Mouse (Mus musculus): ENCODE data around the gene Aff3.

The Aff3 gene

GRCm38 (mm10) chr1:38390235-38390885, 274.4 kb downstream of the Aff3 start:
- DNase-seq (ENCODE audit: low spot score): no peak

GRCm38 (mm10) chr1:38389576-38389975, 275.2 kb downstream of the Aff3 start:
- DNase-seq (ENCODE audit: low spot score): no peak

- DNase-seq (ENCODE audit: low spot score): no peak
Observed at GRCm38 (mm10) chr1:38388466-38388865, 276.3 kb downstream of the Aff3 start.

GRCm38 (mm10) chr1:38387438-38387837, 277.3 kb downstream of the Aff3 start:
- DNase-seq (ENCODE audit: low spot score): no peak

- DNase-seq (ENCODE audit: low spot score): no peak
Observed at GRCm38 (mm10) chr1:38384457-38385121, 280.2 kb downstream of the Aff3 start.

GRCm38 (mm10) chr1:38384010-38384409, 280.7 kb downstream of the Aff3 start:
- DNase-seq (ENCODE audit: low spot score): no peak

- DNase-seq (ENCODE audit: low spot score): no peak
Observed at GRCm38 (mm10) chr1:38382683-38383082, 282.1 kb downstream of the Aff3 start.

GRCm38 (mm10) chr1:38377930-38378329, 286.8 kb downstream of the Aff3 start:
- no peak for DNase-seq (ENCODE audit: low spot score)

- no peak for DNase-seq (ENCODE audit: low spot score)
Observed at GRCm38 (mm10) chr1:38369166-38369565, 295.6 kb downstream of the Aff3 start.

GRCm38 (mm10) chr1:38368081-38368689, 296.6 kb downstream of the Aff3 start:
- no peak for DNase-seq (ENCODE audit: low spot score)

GRCm38 (mm10) chr1:38367404-38368080, 297.2 kb downstream of the Aff3 start:
- DNase-seq (ENCODE audit: low spot score): no peak

- no peak for DNase-seq (ENCODE audit: low spot score)
Observed at GRCm38 (mm10) chr1:38363856-38364255, 300.9 kb downstream of the Aff3 start.

GRCm38 (mm10) chr1:38362275-38362674, 302.5 kb downstream of the Aff3 start:
- no peak for DNase-seq (ENCODE audit: low spot score)

- DNase-seq (ENCODE audit: low spot score): no peak
Observed at GRCm38 (mm10) chr1:38358797-38359349, 305.9 kb downstream of the Aff3 start.

- no peak for DNase-seq (ENCODE audit: low spot score)
Observed at GRCm38 (mm10) chr1:38357933-38358796, 306.6 kb downstream of the Aff3 start.

GRCm38 (mm10) chr1:38354585-38354984, 310.2 kb downstream of the Aff3 start:
- DNase-seq (ENCODE audit: low spot score): no peak

GRCm38 (mm10) chr1:38347346-38347745, 317.4 kb downstream of the Aff3 start:
- DNase-seq (ENCODE audit: low spot score): no peak

GRCm38 (mm10) chr1:38334206-38334605, 330.5 kb downstream of the Aff3 start:
- no peak for DNase-seq (ENCODE audit: low spot score)

GRCm38 (mm10) chr1:38332919-38333318, 331.8 kb downstream of the Aff3 start:
- no peak for DNase-seq (ENCODE audit: low spot score)

- no peak for DNase-seq (ENCODE audit: low spot score)
Observed at GRCm38 (mm10) chr1:38324206-38324605, 340.5 kb downstream of the Aff3 start.

- DNase-seq (ENCODE audit: low spot score): no peak
Observed at GRCm38 (mm10) chr1:38321861-38322260, 342.9 kb downstream of the Aff3 start.

GRCm38 (mm10) chr1:38320971-38321305, 343.8 kb downstream of the Aff3 start:
- DNase-seq (ENCODE audit: low spot score): no peak
